ENCODE assay signal across 8 mouse cellular contexts in genomic region chr11:120349986-120350702, GRCm38 (mm10). TPM values are rescaled to one million over a fixed set of nuclear protein-coding genes. Genes with fewer than 3 reads are reported as not detected.
DNase-seq lines count a peak whose midpoint lies in the region; ATAC-seq and TF ChIP-seq lines count a peak whose summit lies in the region.

No protein-coding gene starts in this region.

- no peaks in the 10 kb centered on the region for H3K27me3 ChIP-seq in heart, embryonic 13.5 days (replicated peaks)
- H3K27me3 ChIP-seq in liver, embryonic 14.5 days (ENCODE audit: control insufficient read depth, insufficient read depth, low read length) = peaks cover 17% of the 10 kb centered on the region
- H3K27me3 ChIP-seq in stomach, embryonic 16.5 days (ENCODE audit: control insufficient read depth, insufficient read depth, low read length) = no peaks in the 10 kb centered on the region

- H3K9me3 ChIP-seq in heart, embryonic 13.5 days = no peaks in the 10 kb centered on the region
- H3K9me3 ChIP-seq in liver, embryonic 14.5 days (ENCODE audit: control insufficient read depth, low read length) = no peaks in the 10 kb centered on the region
- H3K9me3 ChIP-seq in stomach, embryonic 16.5 days (replicated peaks; ENCODE audit: control insufficient read depth, low read length) = no peaks in the 10 kb centered on the region

- under 1% methylated on average over 68 of the region's 68 CpGs for WGBS in heart, embryonic 13.5 days
- under 1% methylated on average over 67 of the region's 68 CpGs for WGBS in liver, embryonic 14.5 days (ENCODE audit: insufficient replicate concordance)
- under 1% methylated on average over 68 of the region's 68 CpGs for whole genome bisulfite sequencing in stomach, embryonic 16.5 days

- H3K9ac ChIP-seq in heart, embryonic 13.5 days = peak overlapping the region; percentile 100
- peak overlapping the region; percentile 100 for H3K9ac ChIP-seq in liver, embryonic 14.5 days (replicated peaks)
- peak overlapping the region; percentile 99 for H3K9ac ChIP-seq in stomach, embryonic 16.5 days (ENCODE audit: low read length)

- H3K27ac ChIP-seq in embryonic fibroblast, embryonic 13.5 days (ENCODE audit: insufficient read depth, low read length) = peak overlapping the region; percentile 99
- H3K27ac ChIP-seq in heart, embryonic 13.5 days (replicated peaks) = peak overlapping the region; percentile 100
- H3K27ac ChIP-seq in liver, embryonic 14.5 days = peak overlapping the region; percentile 72
- peak overlapping the region; percentile 100 for H3K27ac ChIP-seq in stomach, embryonic 16.5 days (ENCODE audit: low read length)

- peak; percentile 42; the same call in 1 of the 2 replicates for TF ChIP-seq POLR2A in embryonic fibroblast, embryonic 13.5 days (IDR thresholded peaks at IDR 0.05; ENCODE audit: low read depth, low read length)

- peak; percentile 74 to 75 for DNase-seq in B cell, adult 2 months
- DNase-seq in adrenal gland, postnatal 4 days (ENCODE audit: low spot score in 2 of 2) = peak; percentile 62 to 79
- peak; percentile 96 for DNase-seq in kidney, postnatal 10 days
- DNase-seq in liver, embryonic 14.5 days (ENCODE audit: low read depth in 3 of 3, low spot score in 3 of 3) = peak; percentile 56 to 66 (median 56)
- peak; percentile 96 for DNase-seq in neural tube, embryonic 10.5 days (ENCODE audit: extremely low spot score, low spot score)

- TF ChIP-seq CTCF in embryonic fibroblast, embryonic 13.5 days (IDR thresholded peaks at IDR 0.05; ENCODE audit: borderline replicate concordance, insufficient read depth, low read length) = no peak
- TF ChIP-seq CTCF in liver, embryonic 14.5 days (IDR thresholded peaks at IDR 0.05; ENCODE audit: low read depth) = no peak

- H3K4me2 ChIP-seq in heart, embryonic 13.5 days = peak overlapping the region; percentile 96
- peak overlapping the region; percentile 100 for H3K4me2 ChIP-seq in liver, embryonic 14.5 days (ENCODE audit: low read depth)
- peak overlapping the region; percentile 90 for H3K4me2 ChIP-seq in stomach, embryonic 16.5 days (ENCODE audit: low read depth, low read length)

- ATAC-seq in heart, embryonic 13.5 days (ENCODE audit: extremely low read depth, insufficient number of reproducible peaks, low FRiP score, low TSS enrichment) = peak; percentile 65
- peak; percentile 4; the same call in 1 of the 2 replicates for ATAC-seq in liver, embryonic 14.5 days (ENCODE audit: insufficient read depth)
- ATAC-seq in stomach, embryonic 16.5 days (ENCODE audit: insufficient read depth, low FRiP score) = peak; percentile 83

- peak overlapping the region; percentile 51 for H3K4me3 ChIP-seq in embryonic fibroblast, embryonic 13.5 days (ENCODE audit: insufficient read depth, low read length)
- H3K4me3 ChIP-seq in heart, embryonic 13.5 days = peak overlapping the region; percentile 100
- H3K4me3 ChIP-seq in liver, embryonic 14.5 days (ENCODE audit: insufficient read depth in 1 of 2, low read depth in 2 of 2, low read length in 2 of 2) = peak overlapping the region; percentile 69 to 99
- peak overlapping the region; percentile 95 for H3K4me3 ChIP-seq in stomach, embryonic 16.5 days (replicated peaks; ENCODE audit: low read length)

- peaks cover 18% of the 10 kb centered on the region for H3K4me1 ChIP-seq in embryonic fibroblast, embryonic 13.5 days (ENCODE audit: control insufficient read depth, insufficient read depth, low read length)
- peaks cover 54% of the 10 kb centered on the region for H3K4me1 ChIP-seq in heart, embryonic 13.5 days
- H3K4me1 ChIP-seq in liver, embryonic 14.5 days (replicated peaks; ENCODE audit: control insufficient read depth in 2 of 2, insufficient read depth in 2 of 2, low read length in 1 of 2) = peaks cover 32 to 49% of the 10 kb centered on the region in 2 experiments
- H3K4me1 ChIP-seq in stomach, embryonic 16.5 days (ENCODE audit: control insufficient read depth, insufficient read depth, low read length) = peaks cover 34% of the 10 kb centered on the region

- peaks cover 24% of the 10 kb centered on the region for H3K36me3 ChIP-seq in heart, embryonic 13.5 days
- H3K36me3 ChIP-seq in liver, embryonic 14.5 days (replicated peaks; ENCODE audit: control insufficient read depth, insufficient read depth, low read depth) = peaks cover 12% of the 10 kb centered on the region
- peaks cover 4% of the 10 kb centered on the region; the same call in 1 of the 2 replicates for H3K36me3 ChIP-seq in stomach, embryonic 16.5 days (ENCODE audit: control insufficient read depth, insufficient read depth, low read length)

- no peak for TF ChIP-seq EP300 in liver, embryonic 14.5 days (IDR thresholded peaks at IDR 0.05; ENCODE audit: low read depth)

RNA-seq across cellular contexts. Expression of gene Actg1, which starts 1.8 kb away (rescaled TPM):
- total RNA-seq in adrenal gland, postnatal 4 days (2021) = 1,000 to 10,000 TPM in 1 of 2 experiments, 100 to 1,000 TPM in 1; 949 to 1,134 TPM
- polyA plus RNA-seq in embryonic fibroblast, embryonic 13.5 days (2011; ENCODE audit: insufficient read length, low read depth, missing spikeins) = 5,586 and 6,404 TPM in 2 replicates
- polyA plus RNA-seq in heart, embryonic 13.5 days (2015; fragmentation: Nextera tagmentation; extraction: Ambion mirVana) = 1,234 and 1,290 TPM in 2 replicates
- polyA plus RNA-seq in liver, embryonic 14.5 days (2012; rRNA removed) = 256 and 265 TPM in 2 replicates
- 451 and 544 TPM in 2 replicates for polyA plus RNA-seq in liver, embryonic 14.5 days (2014; fragmentation: Nextera tagmentation; extraction: Ambion mirVana)
- 2,700 and 3,060 TPM in 2 replicates for polyA plus RNA-seq in stomach, embryonic 16.5 days (2015; fragmentation: Nextera tagmentation; extraction: Ambion mirVana)

RNA-seq across cellular contexts. Expression of gene Fscn2, which starts 11.2 kb away (rescaled TPM):
- total RNA-seq in adrenal gland, postnatal 4 days (2021) = under 1 TPM; 0.39 to 0.51 TPM
- not detected in 2 replicates for polyA plus RNA-seq in embryonic fibroblast, embryonic 13.5 days (2011; ENCODE audit: insufficient read length, low read depth, missing spikeins)
- polyA plus RNA-seq in heart, embryonic 13.5 days (2015; fragmentation: Nextera tagmentation; extraction: Ambion mirVana) = 0.31 and 0.50 TPM in 2 replicates
- not detected in 2 replicates for polyA plus RNA-seq in liver, embryonic 14.5 days (2012; rRNA removed)
- not detected in 2 replicates for polyA plus RNA-seq in liver, embryonic 14.5 days (2014; fragmentation: Nextera tagmentation; extraction: Ambion mirVana)
- polyA plus RNA-seq in stomach, embryonic 16.5 days (2015; fragmentation: Nextera tagmentation; extraction: Ambion mirVana) = 0.44 and 0.80 TPM in 2 replicates

RNA-seq across cellular contexts. Expression of gene Faap100, which starts 28.4 kb away (rescaled TPM):
- 10 to 100 TPM; 34.5 to 35.6 TPM for total RNA-seq in adrenal gland, postnatal 4 days (2021)
- polyA plus RNA-seq in embryonic fibroblast, embryonic 13.5 days (2011; ENCODE audit: insufficient read length, low read depth, missing spikeins) = 8.5 and 10.9 TPM in 2 replicates
- polyA plus RNA-seq in heart, embryonic 13.5 days (2015; fragmentation: Nextera tagmentation; extraction: Ambion mirVana) = 29.1 and 33.5 TPM in 2 replicates
- polyA plus RNA-seq in liver, embryonic 14.5 days (2012; rRNA removed) = 5.3 and 6.3 TPM in 2 replicates
- 4.5 and 5.4 TPM in 2 replicates for polyA plus RNA-seq in liver, embryonic 14.5 days (2014; fragmentation: Nextera tagmentation; extraction: Ambion mirVana)
- 34.5 and 36.1 TPM in 2 replicates for polyA plus RNA-seq in stomach, embryonic 16.5 days (2015; fragmentation: Nextera tagmentation; extraction: Ambion mirVana)

Comparison
In these comparisons a context has a peak if more than half of its experiments do, and no peak if none do; other contexts are left out.
1. Peak in every context shown above with its lines: DNase-seq, ATAC-seq, H3K4me3 ChIP-seq and H3K27ac ChIP-seq.
2. ATAC-seq: peak in every context shown above with its lines; median percentile 83 in stomach, embryonic 16.5 days; 65 in heart, embryonic 13.5 days; 4 in liver, embryonic 14.5 days.